Mouse (Mus musculus) thymus, adult 2 months (tissue): ENCODE results near the gene Troap.

Source experiments
- CTCF ChIP-seq: fragments of 200-500 bp; IDR thresholded peaks from 2 replicates; pipeline ENCODE4 v1.5.1; 2012; ENCODE audit warnings: mild to moderate bottlenecking, control low read depth, low read length, moderate library complexity, borderline replicate concordance; ENCODE audit not compliant: control insufficient read depth, poor library complexity, insufficient read depth; ENCODE audit errors: extremely low read depth
- POLR2A ChIP-seq: fragments of 200-500 bp; IDR thresholded peaks from 2 replicates; pipeline ENCODE4 v1.6.1; 2012; ENCODE audit warnings: mild to moderate bottlenecking, low read length, control low read depth, moderate library complexity; ENCODE audit not compliant: control insufficient read depth, poor library complexity, insufficient read depth; ENCODE audit errors: extremely low read depth

DNA sequence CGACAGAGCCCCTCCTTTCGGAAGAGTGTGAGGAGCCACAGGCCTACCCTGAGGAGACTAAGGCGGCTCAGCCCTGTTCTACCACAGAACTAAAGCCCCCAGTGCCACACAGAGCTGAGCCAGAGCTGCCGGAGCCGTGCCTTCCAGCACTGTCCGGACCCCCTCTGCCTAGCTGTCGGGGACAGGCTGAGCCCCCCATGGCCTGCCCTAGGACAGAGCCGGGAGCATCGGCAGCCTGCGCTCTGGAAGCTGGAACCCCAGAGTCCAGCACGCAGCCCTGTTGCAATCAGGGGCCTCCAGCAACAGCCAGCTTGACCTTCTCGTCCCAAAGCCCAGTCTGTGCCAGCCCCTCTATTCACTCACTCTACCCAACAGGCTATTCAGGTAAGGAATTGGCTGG, 7.9 kb downstream of the Troap start:
- no peak for TF ChIP-seq CTCF
- TF ChIP-seq POLR2A: no peak
